Mouse (Mus musculus): ENCODE results near the gene Bax.
A peak's percentile ranks its signal among the peaks of the same experiment; 100 is the strongest.
"Not testable (repeated sequence)": the region's sequence is repeated elsewhere in the genome, so short reads cannot be mapped to it uniquely, and the experiment has no call there.

Bax gene

DNA sequence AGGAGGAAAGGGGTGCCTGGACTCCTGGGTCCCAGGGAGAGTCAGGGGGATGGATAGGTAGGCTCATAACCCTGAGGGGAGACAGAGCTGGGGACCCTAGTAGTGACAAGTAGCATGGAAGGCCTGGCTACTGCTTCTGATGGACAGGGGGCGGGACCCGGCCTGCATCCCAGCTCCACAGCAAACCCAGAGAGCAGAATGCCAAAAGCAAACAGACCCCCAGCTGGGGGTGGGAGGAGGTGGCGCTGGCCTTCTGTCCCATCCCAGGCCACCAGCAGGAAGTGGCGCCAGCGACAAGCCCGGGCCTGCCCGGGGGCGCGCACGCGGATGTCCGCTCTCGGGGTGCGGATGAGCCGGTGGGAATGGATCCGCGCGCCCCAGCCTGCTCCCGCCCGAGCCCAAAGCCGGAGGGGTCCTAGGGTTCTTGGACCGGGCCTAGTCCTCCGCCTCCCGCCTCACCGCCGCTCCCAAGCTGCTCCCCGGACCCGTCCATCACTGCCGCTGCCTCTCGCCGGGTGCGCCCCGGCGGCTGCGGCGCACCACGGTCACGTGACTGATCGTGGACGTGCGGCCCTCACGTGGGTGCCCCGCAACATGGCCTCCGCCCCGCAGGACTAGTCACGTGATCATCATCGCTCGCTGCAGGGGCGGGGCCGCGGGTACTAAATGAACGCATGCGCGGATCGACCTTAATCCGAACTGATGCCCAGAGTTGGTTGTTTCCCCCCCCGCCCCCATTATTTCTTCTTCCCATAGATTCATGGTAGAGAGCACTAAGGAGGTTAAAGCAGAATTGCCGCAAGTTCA is at the start of gene Bax:
Gene Bax, minus strand, starts transcription at position 616 of the 807 bp plus-strand sequence.
- peak; percentile 97 for DNase-seq (ENCODE audit: low read depth)

GRCm38 (mm10) chr7:45515436-45515835 is 48.7 kb upstream of the Bax start:
- DNase-seq (ENCODE audit: low read depth): no peak

DNA sequence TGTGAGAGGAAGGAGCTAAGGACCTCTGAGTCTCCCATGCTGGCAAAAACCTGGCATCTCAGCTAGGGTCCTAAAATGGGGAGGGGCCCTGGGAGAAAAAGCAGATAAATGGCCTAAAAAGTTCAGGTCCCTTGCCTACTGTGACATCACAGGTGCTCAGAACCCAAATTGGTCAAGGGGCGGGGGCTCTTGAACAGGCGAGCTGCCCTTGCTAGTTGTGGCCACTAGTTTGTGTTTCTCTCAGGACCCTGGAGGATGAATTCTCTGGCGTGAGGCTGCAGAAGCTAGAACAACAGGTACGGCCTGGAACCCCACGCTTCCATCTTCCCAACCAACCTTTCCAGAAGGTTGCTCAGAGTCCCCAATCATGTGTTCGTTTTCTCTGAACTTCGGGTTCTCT is 47.7 kb upstream of the Bax start:
- DNase-seq (ENCODE audit: low read depth): no peak

- peak; percentile 98 for DNase-seq (ENCODE audit: low read depth)
These were observed 43.5 kb upstream of the Bax start, which contains the start of gene Nucb1 for GRCm38 (mm10) chr7:45509912-45510787. Nucb1 (minus strand) TSS chr7:45510406.

GRCm38 (mm10) chr7:45509181-45509882 is 42.6 kb upstream of the Bax start:
- no peak for DNase-seq (ENCODE audit: low read depth)

- peak; percentile 16 for DNase-seq (ENCODE audit: low read depth)
These were observed 41.9 kb upstream of the Bax start for GRCm38 (mm10) chr7:45508561-45508960.

DNA sequence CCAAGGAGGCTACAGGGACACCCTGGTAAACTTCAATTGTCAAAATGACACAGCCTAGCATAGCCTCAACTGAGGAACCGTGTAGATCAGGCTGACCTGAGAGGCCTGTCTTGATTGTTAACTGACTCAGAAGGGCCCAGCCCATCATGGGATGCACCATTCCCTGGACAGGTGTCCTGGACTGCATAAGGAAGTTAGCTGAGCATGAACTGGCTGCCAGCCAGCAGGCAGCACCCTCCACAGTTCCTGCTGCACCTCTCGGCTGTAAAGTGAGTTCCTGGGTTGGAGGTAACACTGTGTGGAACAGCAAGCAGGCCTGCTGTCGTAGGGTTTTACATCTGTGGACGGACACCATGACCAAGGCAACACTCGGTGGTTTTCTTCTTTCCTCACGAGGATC is 40.9 kb upstream of the Bax start:
- DNase-seq (ENCODE audit: low read depth): no peak

DNA sequence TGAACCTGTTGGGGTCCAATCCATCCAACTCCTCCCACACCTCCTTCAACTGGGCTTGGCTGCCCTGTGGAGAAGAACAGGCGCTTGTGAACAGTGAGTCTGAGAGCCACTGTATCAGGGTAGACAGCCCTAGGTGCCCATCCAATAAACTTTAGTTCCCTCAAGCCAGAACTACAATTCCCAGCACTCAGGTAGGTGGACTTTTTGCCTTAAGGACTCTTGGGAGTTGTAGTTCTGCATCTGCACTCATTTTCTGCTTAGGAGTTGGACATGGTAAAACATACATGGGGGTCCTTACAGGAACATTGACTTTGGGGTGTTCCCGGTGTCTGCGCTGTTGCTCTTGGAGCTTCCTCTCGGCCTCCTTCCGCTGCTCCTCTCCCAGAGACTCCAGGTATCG is 31.7 kb upstream of the Bax start:
- no peak for DNase-seq (ENCODE audit: low read depth)

- no peak for DNase-seq (ENCODE audit: low read depth)
These were observed 27.9 kb upstream of the Bax start for GRCm38 (mm10) chr7:45494548-45494947.

- DNase-seq (ENCODE audit: low read depth): no peak
These were observed 26.3 kb upstream of the Bax start for GRCm38 (mm10) chr7:45492951-45493350.

DNA sequence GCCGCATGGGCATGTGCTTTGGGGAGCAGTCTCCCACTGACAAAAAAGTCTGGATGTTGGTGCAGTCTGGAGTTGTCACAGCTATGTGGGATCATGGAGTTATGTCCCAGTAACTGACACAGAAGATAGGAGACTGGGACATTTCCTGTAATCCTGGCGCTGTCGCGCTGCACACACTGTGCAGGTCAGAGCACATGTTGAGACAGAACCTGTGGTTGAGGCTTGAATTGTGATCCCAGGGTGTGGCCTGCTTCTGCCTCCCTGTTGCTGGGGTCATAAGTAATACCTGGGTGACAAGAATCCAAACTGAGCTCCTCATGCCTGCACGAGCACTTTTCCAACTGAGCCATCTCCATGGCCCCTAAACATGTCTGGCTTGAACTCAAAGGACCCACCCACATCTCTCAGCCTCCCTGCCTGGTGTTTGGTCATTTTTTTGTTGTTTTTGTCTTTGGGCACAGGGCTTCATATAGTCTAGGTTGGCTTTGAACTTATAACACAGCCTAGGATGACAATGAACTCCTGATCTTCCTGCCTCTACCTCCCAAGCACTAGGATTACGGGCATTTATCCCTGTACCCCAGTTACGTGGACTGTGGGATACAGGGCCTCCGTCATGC is 25.6 kb upstream of the Bax start:
- no peak for DNase-seq (ENCODE audit: low read depth)

DNA sequence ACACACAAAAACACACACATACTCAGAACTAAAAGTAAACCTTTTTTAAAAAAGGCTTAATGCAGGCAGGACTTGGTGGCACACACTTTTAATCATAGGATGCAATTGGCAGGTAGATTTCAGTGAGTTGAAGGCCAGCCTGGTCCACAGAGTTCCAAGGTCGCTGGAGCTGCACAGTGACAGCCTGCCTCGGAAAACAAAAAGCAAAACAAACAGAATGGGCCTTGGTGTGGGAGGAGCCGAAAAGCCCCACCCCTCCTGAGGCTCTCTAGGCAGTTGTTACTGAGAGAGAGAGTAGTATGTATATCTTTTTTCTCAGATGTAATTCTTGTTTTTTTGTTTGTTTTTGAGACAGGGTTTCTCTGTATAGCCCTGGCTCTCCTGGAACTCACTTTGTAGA is 24.6 kb upstream of the Bax start:
- peak; percentile 49 for DNase-seq (ENCODE audit: low read depth)

GRCm38 (mm10) chr7:45490822-45491221 is 24.1 kb upstream of the Bax start:
- DNase-seq (ENCODE audit: low read depth): no peak

GRCm38 (mm10) chr7:45489578-45489977 is 22.9 kb upstream of the Bax start:
- no peak for DNase-seq (ENCODE audit: low read depth)

- DNase-seq (ENCODE audit: low read depth): peak; percentile 60
These were observed 21.9 kb upstream of the Bax start, which contains the start of gene Dhdh for GRCm38 (mm10) chr7:45488293-45489204. Dhdh (minus strand) TSS chr7:45488805.

- DNase-seq (ENCODE audit: low read depth): no peak
These were observed 21.2 kb upstream of the Bax start for GRCm38 (mm10) chr7:45487861-45488292.

- DNase-seq (ENCODE audit: low read depth): no peak
These were observed 20.2 kb upstream of the Bax start, which contains the start of gene Gm45808 for GRCm38 (mm10) chr7:45486761-45487415. Gm45808 (minus strand) TSS chr7:45486811.

- DNase-seq (ENCODE audit: low read depth): no peak
These were observed 19.5 kb upstream of the Bax start for GRCm38 (mm10) chr7:45486158-45486557.

DNA sequence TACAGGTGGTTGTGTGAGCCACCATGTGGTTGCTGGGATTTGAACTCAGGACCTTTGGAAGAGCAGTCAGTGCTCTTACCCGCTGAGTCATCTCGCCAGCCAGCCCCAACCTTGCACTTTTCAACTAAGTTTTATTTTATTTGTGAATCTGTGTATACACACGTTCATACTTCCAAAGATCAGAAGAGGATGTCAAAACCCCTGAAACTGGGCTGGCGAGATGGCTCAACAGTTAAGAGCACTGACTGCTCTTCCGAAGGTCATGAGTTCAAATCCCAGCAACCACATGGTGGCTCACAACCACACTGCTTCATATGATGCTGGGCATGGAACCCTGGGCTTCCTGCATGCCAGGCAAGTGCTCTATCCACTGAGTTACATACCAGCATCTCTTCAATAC is 18.3 kb upstream of the Bax start:
- DNase-seq (ENCODE audit: low read depth): not testable (repeated sequence)

GRCm38 (mm10) chr7:45482166-45482565 is 15.5 kb upstream of the Bax start:
- no peak for DNase-seq (ENCODE audit: low read depth)
